In genomic region chr1:168402683-168403082, GRCm38 (mm10) we compare ENCODE assay signal across 16 mouse cellular contexts. TPM values are rescaled to one million over a fixed set of nuclear protein-coding genes. Genes with fewer than 3 reads are reported as not detected.
DNase-seq lines count a peak whose midpoint lies in the region; ATAC-seq and TF ChIP-seq lines count a peak whose summit lies in the region.
"Had no signal": no experiment of that assay in that cellular context is flagged by ENCODE, and none has a peak within 500 bp of the region (broad histone marks: within the 10 kb centered on the region; RNA-seq: fewer than 3 reads in every experiment).

No protein-coding gene starts in this region.

- TF ChIP-seq CTCF in stomach, postnatal 0 days (IDR thresholded peaks at IDR 0.05; ENCODE audit: low read depth) = no peak

- H3K9me3 ChIP-seq in hindbrain, embryonic 12.5 days (replicated peaks) = no peaks in the 10 kb centered on the region
- no peaks in the 10 kb centered on the region for H3K9me3 ChIP-seq in hindbrain, embryonic 16.5 days (ENCODE audit: control insufficient read depth, low read length)
- H3K9me3 ChIP-seq in stomach, embryonic 15.5 days = no peaks in the 10 kb centered on the region
- no peaks in the 10 kb centered on the region for H3K9me3 ChIP-seq in stomach, postnatal 0 days (ENCODE audit: control insufficient read depth, low read length)
- no peaks in the 10 kb centered on the region for H3K9me3 ChIP-seq in forebrain, embryonic 16.5 days (ENCODE audit: control insufficient read depth, low read length)
- no peaks in the 10 kb centered on the region for H3K9me3 ChIP-seq in neural tube, embryonic 15.5 days (replicated peaks)
- H3K9me3 ChIP-seq: liver, embryonic 12.5 days had no signal

- H3K9ac ChIP-seq in hindbrain, embryonic 12.5 days = no peak overlapping the region
- H3K9ac ChIP-seq in hindbrain, embryonic 16.5 days (ENCODE audit: low read depth, low read length) = no peak overlapping the region
- H3K9ac ChIP-seq in stomach, embryonic 15.5 days = no peak overlapping the region
- H3K9ac ChIP-seq in stomach, postnatal 0 days (ENCODE audit: low read length) = no peak overlapping the region
- H3K9ac ChIP-seq in forebrain, embryonic 16.5 days (replicated peaks; ENCODE audit: low read depth, low read length) = no peak overlapping the region
- no peak overlapping the region for H3K9ac ChIP-seq in neural tube, embryonic 15.5 days (replicated peaks)
- H3K9ac ChIP-seq: liver, embryonic 12.5 days had no signal

- 0 out of 2 replicates have a peak, but pooled peaks cover 2% of the 10 kb centered on the region for H3K36me3 ChIP-seq in hindbrain, embryonic 12.5 days
- no peaks in the 10 kb centered on the region for H3K36me3 ChIP-seq in hindbrain, embryonic 16.5 days (ENCODE audit: control insufficient read depth, insufficient read depth, low read length)
- H3K36me3 ChIP-seq in stomach, embryonic 15.5 days = no peaks in the 10 kb centered on the region
- H3K36me3 ChIP-seq in stomach, postnatal 0 days (ENCODE audit: control insufficient read depth, insufficient read depth, low read length) = no peaks in the 10 kb centered on the region; the same call in 1 of the 2 replicates
- 0 out of 2 replicates have a peak, but pooled peaks cover 3% of the 10 kb centered on the region for H3K36me3 ChIP-seq in forebrain, embryonic 16.5 days (ENCODE audit: control insufficient read depth, insufficient read depth)
- no peaks in the 10 kb centered on the region for H3K36me3 ChIP-seq in neural tube, embryonic 15.5 days
- H3K36me3 ChIP-seq: liver, embryonic 12.5 days had no signal

- ATAC-seq in hindbrain, embryonic 12.5 days (ENCODE audit: low FRiP score) = peak; percentile 38; the same call in 1 of the 2 replicates
- no peak; the same call in 1 of the 2 replicates for ATAC-seq in hindbrain, embryonic 16.5 days
- no peak for ATAC-seq in stomach, embryonic 15.5 days (ENCODE audit: insufficient read depth, low FRiP score, low read depth)
- ATAC-seq in stomach, postnatal 0 days (ENCODE audit: low FRiP score, low TSS enrichment) = no peak
- ATAC-seq in forebrain, embryonic 16.5 days = peak; percentile 65
- 0 out of 2 replicates have a peak, but pooled peaks have one; percentile 36 for ATAC-seq in neural tube, embryonic 15.5 days (ENCODE audit: low FRiP score)
- ATAC-seq: liver, embryonic 12.5 days; Patski had no signal

- no peak for DNase-seq in stomach, postnatal 0 days (ENCODE audit: low spot score)
- DNase-seq in left cerebral cortex, postnatal 10 days (ENCODE audit: extremely low spot score in 1 of 2, low spot score in 2 of 2) = no peak
- no peak for DNase-seq in adrenal gland, postnatal 36 days
- DNase-seq: adrenal gland, postnatal 25 days; cerebellum, adult 11 months; gastrocnemius, postnatal 10 days; retina, postnatal 1 day; thymus, postnatal 25 days had no signal

- WGBS in hindbrain, embryonic 12.5 days = 34% methylated on average over 7 of the region's 7 CpGs
- 40% methylated on average over 7 of the region's 7 CpGs for WGBS in hindbrain, embryonic 16.5 days
- WGBS in stomach, embryonic 15.5 days = 41% methylated on average over 7 of the region's 7 CpGs
- 44% methylated on average over 7 of the region's 7 CpGs for WGBS in stomach, postnatal 0 days
- WGBS in forebrain, embryonic 16.5 days = 30% methylated on average over 7 of the region's 7 CpGs
- WGBS in neural tube, embryonic 15.5 days = 35% methylated on average over 7 of the region's 7 CpGs

- no peak overlapping the region for H3K27ac ChIP-seq in hindbrain, embryonic 12.5 days
- H3K27ac ChIP-seq in hindbrain, embryonic 16.5 days (ENCODE audit: low read depth, low read length) = no peak overlapping the region
- H3K27ac ChIP-seq in stomach, embryonic 15.5 days = peak overlapping the region; percentile 1; the same call in 1 of the 2 replicates
- H3K27ac ChIP-seq in stomach, postnatal 0 days (replicated peaks) = no peak overlapping the region
- H3K27ac ChIP-seq in forebrain, embryonic 16.5 days (ENCODE audit: low read length) = 0 out of 2 replicates have a peak overlapping the region, but pooled peaks have one; percentile 29
- H3K27ac ChIP-seq in neural tube, embryonic 15.5 days (replicated peaks) = no peak overlapping the region
- H3K27ac ChIP-seq: liver, embryonic 12.5 days had no signal

- TF ChIP-seq EP300 in stomach, postnatal 0 days (optimal IDR thresholded peaks at IDR 0.05) = no peak

- peaks cover 36% of the 10 kb centered on the region for H3K4me1 ChIP-seq in hindbrain, embryonic 12.5 days
- H3K4me1 ChIP-seq in hindbrain, embryonic 16.5 days (ENCODE audit: control insufficient read depth, insufficient read depth, low read depth, low read length) = peaks cover 9% of the 10 kb centered on the region
- peaks cover 21% of the 10 kb centered on the region; the same call in 1 of the 2 replicates for H3K4me1 ChIP-seq in stomach, embryonic 15.5 days
- 0 out of 2 replicates have a peak, but pooled peaks cover 7% of the 10 kb centered on the region for H3K4me1 ChIP-seq in stomach, postnatal 0 days (replicated peaks; ENCODE audit: control insufficient read depth, insufficient read depth)
- H3K4me1 ChIP-seq in forebrain, embryonic 16.5 days (replicated peaks; ENCODE audit: control insufficient read depth, insufficient read depth, low read length) = peaks cover 42% of the 10 kb centered on the region
- H3K4me1 ChIP-seq in neural tube, embryonic 15.5 days = peaks cover 15% of the 10 kb centered on the region

- H3K4me3 ChIP-seq in hindbrain, embryonic 12.5 days = no peak overlapping the region
- H3K4me3 ChIP-seq in hindbrain, embryonic 16.5 days (ENCODE audit: low read length) = no peak overlapping the region
- no peak overlapping the region for H3K4me3 ChIP-seq in stomach, embryonic 15.5 days (replicated peaks)
- H3K4me3 ChIP-seq in stomach, postnatal 0 days (ENCODE audit: low read depth, low read length) = no peak overlapping the region
- no peak overlapping the region for H3K4me3 ChIP-seq in forebrain, embryonic 16.5 days (replicated peaks; ENCODE audit: low read length)
- H3K4me3 ChIP-seq in neural tube, embryonic 15.5 days (replicated peaks) = no peak overlapping the region
- H3K4me3 ChIP-seq: liver, embryonic 12.5 days; myocyte had no signal

- intact Hi-C loops in left cerebral cortex, postnatal 10 days (cut with DNase I) = no loop called here

- H3K4me2 ChIP-seq in hindbrain, embryonic 12.5 days (replicated peaks) = no peak overlapping the region
- H3K4me2 ChIP-seq in hindbrain, embryonic 16.5 days (ENCODE audit: low read length) = no peak overlapping the region
- no peak overlapping the region for H3K4me2 ChIP-seq in stomach, embryonic 15.5 days
- no peak overlapping the region for H3K4me2 ChIP-seq in stomach, postnatal 0 days (replicated peaks; ENCODE audit: low read depth)
- H3K4me2 ChIP-seq in forebrain, embryonic 16.5 days (ENCODE audit: low read length) = no peak overlapping the region
- no peak overlapping the region for H3K4me2 ChIP-seq in neural tube, embryonic 15.5 days
- H3K4me2 ChIP-seq: liver, embryonic 12.5 days had no signal

- no peaks in the 10 kb centered on the region for H3K27me3 ChIP-seq in hindbrain, embryonic 12.5 days
- H3K27me3 ChIP-seq in hindbrain, embryonic 16.5 days (replicated peaks; ENCODE audit: control insufficient read depth, insufficient read depth, low read length) = no peaks in the 10 kb centered on the region
- H3K27me3 ChIP-seq in stomach, embryonic 15.5 days (replicated peaks) = no peaks in the 10 kb centered on the region
- H3K27me3 ChIP-seq in stomach, postnatal 0 days (ENCODE audit: control insufficient read depth, insufficient read depth, low read length) = no peaks in the 10 kb centered on the region
- no peaks in the 10 kb centered on the region for H3K27me3 ChIP-seq in forebrain, embryonic 16.5 days (replicated peaks; ENCODE audit: control insufficient read depth, insufficient read depth, low read length)
- no peaks in the 10 kb centered on the region for H3K27me3 ChIP-seq in neural tube, embryonic 15.5 days (replicated peaks)
- H3K27me3 ChIP-seq: liver, embryonic 12.5 days; Patski had no signal

RNA-seq across cellular contexts. Expression of gene Pbx1, which starts 29.4 kb away (rescaled TPM):
- polyA plus RNA-seq in hindbrain, embryonic 12.5 days (2016; fragmentation: Nextera tagmentation; extraction: Ambion mirVana) = 56.3 and 59.8 TPM in 2 replicates
- polyA plus RNA-seq in hindbrain, embryonic 16.5 days (2015; fragmentation: Nextera tagmentation; extraction: Ambion mirVana) = 36.0 and 38.9 TPM in 2 replicates
- 35.1 and 36.2 TPM in 2 replicates for polyA plus RNA-seq in stomach, embryonic 15.5 days (2015; fragmentation: Nextera tagmentation; extraction: Ambion mirVana)
- polyA plus RNA-seq in stomach, postnatal 0 days (2015; fragmentation: Nextera tagmentation; extraction: Ambion mirVana) = 23.1 and 23.2 TPM in 2 replicates
- 82.9 and 91.2 TPM in 2 replicates for polyA plus RNA-seq in forebrain, embryonic 16.5 days (2015; fragmentation: Nextera tagmentation; extraction: Ambion mirVana)
- polyA plus RNA-seq in neural tube, embryonic 15.5 days (2015; fragmentation: Nextera tagmentation; extraction: Ambion mirVana) = 28.8 and 31.4 TPM in 2 replicates
- 100 to 1,000 TPM; 164 to 181 TPM for total RNA-seq in left cerebral cortex, postnatal 10 days (2021)
- 100 to 1,000 TPM; 162 to 190 TPM for total RNA-seq in adrenal gland, postnatal 36 days (2021)

Comparison
In these comparisons a context has a peak if more than half of its experiments do, and no peak if none do; other contexts are left out.
1. ATAC-seq: peak in hindbrain, embryonic 12.5 days (single experiment), forebrain, embryonic 16.5 days (single experiment) and neural tube, embryonic 15.5 days (single experiment); none in hindbrain, embryonic 16.5 days (single experiment), stomach, embryonic 15.5 days (single experiment) and stomach, postnatal 0 days (single experiment).
2. H3K27ac ChIP-seq: peak in stomach, embryonic 15.5 days (single experiment) and forebrain, embryonic 16.5 days (single experiment); none in hindbrain, embryonic 12.5 days (single experiment), hindbrain, embryonic 16.5 days (single experiment), stomach, postnatal 0 days (single experiment) and neural tube, embryonic 15.5 days (single experiment).